Mouse (Mus musculus): ENCODE data around the gene Gstm5.
A peak's percentile ranks its signal among the peaks of the same experiment; 100 is the strongest.

Gstm5 gene

DNA sequence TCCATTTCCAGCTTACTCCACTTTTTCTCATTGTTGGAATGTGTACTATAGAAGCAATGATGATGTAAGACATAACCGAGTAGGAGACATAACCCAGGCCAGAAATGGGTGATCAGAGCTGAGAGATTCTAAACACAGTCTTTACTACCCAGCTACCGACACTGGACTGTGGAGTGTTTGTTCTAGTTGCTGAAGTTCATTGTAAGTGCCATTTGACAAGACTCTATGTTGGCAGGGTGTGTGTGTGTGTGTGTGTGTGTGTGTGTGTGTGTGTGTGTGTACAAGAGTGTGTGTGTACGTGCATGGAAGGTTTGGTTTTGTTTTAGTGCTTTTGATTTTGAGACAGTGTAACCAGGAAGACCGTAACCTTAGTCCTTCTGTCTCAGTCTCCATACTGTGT, 34.1 kb downstream of the Gstm5 start:
- no peak for DNase-seq (ENCODE audit: extremely low read depth, low read depth, low spot score)

DNA sequence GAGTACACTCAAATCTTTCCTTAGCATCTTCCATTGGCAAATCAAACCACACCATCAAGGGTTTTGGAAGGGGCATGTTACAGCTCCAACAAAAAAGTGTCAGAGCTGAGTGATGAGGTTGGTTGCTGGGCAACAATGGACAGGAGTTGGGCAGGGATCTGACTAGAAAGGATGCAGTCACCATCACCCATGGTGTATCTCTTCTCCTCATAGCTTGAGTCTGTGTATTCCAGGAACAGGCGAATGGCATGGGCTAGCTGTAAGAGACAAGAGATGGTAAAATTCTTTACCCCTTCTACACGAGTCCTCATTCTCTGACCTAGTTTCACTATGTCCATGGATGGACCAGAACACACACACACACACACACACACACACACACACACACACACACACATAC, 35.5 kb downstream of the Gstm5 start:
- no peak for DNase-seq (ENCODE audit: extremely low read depth, low read depth, low spot score)

DNA sequence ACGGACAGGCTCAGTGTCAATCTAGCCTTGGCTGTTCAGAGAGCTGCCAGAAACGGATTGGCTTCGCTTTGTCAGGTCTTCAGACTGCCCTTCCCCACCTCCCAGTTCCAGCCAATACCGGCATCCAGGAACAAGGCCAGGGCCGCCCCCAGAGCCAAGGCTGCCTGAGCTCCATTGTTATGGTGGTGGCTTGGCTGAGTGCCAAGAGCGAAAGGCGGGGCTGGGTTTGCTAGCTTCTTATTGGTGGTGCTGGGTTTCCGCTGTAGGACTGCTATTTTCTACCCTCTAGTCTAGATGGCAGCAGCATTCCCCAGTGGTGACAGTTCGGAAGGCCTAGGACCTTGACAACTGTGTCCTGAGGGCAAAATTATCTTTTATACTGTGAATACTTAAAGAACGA, 36.0 kb downstream of the Gstm5 start, which contains the start of gene Gstm7:
Gene Gstm7, minus strand, starts transcription at position 148 of the 400 bp plus-strand sequence.
- peak; percentile 56 for DNase-seq (ENCODE audit: extremely low read depth, low read depth, low spot score)

DNA sequence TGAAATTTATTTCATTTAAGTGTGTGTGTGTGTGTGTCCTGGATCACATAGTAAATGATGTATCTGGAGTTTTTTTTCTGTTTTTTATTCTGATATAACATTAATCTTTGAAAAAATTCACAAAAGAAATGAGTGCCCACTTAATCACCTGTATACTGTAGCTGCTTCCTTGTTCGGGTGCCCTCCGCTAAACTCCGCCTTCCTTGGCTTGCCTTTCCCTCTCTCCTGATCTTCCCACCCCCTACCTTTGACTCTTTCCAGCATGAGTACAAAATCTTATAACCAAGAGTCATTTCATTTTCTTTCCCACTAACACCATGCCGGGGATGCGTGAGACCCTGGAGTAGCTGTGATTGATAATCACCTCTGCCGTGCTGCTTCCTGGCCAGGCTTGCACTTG, 36.5 kb downstream of the Gstm5 start:
- DNase-seq (ENCODE audit: extremely low read depth, low read depth, low spot score), result no peak

DNA sequence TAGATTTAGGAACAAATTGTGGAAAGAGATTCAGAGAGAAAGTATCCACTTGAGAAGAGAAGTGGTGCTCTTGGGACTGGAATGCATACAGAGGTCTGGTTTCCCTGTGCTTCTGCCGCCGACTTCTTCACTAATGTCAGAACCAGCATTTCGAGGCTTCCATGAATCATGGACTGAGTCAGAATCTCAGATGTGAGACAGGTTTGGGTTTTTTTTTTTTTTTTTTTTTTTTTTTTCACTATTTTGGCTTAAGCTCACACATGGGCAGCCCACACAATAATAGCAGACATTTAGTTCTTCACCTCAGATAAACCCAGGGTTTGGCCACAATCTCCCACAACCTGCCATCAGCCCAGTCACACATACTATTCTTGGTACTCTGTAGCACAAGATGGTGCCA, 39.6 kb downstream of the Gstm5 start:
- DNase-seq (ENCODE audit: extremely low read depth, low read depth, low spot score), result no peak

DNA sequence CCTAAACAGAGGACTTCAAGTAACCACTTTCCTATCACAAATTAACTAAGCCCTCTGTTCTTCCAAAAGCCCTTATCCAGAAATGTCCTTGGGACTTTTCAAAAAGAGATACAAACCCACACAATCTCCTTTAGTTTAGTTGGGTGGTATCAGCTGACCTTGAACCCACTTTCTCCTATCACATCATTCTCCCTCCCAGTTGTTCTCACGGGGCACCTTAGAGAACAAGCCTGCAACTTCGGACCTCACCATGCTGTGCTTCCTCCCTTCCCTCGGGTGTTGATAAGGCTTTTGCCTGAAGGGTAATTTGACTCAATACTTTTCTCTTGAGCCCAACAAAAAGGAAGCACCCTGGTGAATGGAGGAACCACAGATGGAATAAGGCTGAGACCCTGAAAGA, 40.3 kb downstream of the Gstm5 start:
- DNase-seq (ENCODE audit: extremely low read depth, low read depth, low spot score), result no peak

DNA sequence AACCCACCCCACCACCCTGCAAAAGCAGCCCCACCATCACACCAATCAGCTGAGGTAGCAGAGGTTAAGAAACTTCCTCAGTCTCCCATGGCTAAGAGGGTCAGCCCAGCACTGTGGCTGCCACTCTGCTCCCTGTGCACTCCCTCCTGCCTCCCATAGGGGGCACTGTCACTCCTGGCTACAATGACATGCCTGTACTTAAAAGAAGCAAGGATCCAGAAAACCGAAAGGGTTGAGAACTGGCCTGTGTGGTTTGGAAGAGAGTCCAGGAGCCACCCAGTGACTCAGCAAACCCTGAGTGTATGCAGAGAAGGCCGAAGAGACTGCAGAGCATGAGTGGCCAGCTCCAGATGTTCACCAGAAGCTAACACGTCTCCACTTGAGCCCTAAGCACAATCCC, 43.8 kb downstream of the Gstm5 start:
- no peak for DNase-seq (ENCODE audit: extremely low read depth, low read depth, low spot score)

DNA sequence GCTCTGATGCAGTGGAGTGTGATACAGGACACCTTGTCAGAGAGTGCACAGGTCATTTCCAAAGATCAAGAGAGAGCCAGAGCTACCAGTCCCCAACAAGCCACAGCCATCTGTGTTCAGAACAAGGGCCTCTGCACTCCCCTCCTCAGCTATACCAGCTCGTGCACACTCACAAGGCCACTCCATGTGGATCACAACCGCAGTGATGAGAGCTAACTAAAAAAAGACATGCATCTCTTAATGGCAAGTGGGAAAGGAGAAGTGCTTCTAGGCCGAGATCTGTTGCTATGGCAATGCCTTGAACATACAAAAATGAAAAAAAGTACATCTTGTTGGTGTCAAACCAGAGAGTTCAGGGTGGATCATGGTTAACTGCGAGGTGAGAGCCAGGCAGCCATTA, 44.2 kb downstream of the Gstm5 start:
- DNase-seq (ENCODE audit: extremely low read depth, low read depth, low spot score), result no peak

DNA sequence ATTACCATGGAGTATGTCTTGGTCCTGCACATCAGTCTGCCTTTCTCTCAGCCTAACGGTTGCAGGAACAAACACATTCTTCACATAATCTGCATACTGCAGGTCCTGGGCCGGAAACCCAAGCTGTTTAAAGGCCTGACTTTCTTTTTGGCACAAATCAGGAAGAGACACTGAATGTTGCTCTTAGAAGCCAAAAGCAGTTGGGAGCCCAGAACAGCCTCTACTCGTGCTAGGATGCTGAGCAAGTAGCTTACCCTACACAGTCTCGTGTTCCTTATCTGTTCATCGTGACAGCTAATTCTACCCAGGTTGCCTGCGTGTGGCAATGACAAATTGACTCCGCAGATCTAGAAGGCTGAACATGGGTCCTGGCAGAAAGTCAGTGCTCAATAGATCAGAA, 44.9 kb downstream of the Gstm5 start:
- DNase-seq (ENCODE audit: extremely low read depth, low read depth, low spot score), result no peak

DNA sequence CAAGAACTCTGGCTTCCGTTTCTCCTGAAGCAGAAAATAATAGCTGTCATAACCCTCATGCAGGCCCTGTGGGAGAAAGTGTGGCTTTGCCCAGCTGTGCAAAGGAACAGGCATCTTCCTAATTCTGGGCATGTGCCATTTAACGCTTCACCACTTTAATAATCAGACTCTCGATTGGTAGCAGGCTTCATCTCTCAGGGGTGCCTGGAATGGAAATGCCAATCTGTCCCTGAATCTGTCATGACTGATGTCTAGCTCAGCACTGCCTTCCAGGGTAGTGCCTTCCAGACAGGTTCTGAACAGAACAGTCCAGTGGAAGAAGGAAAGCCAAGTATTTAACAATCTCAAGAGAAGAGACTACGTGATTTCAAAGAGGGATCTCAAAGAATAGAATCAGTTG, 45.6 kb downstream of the Gstm5 start:
- no peak for DNase-seq (ENCODE audit: extremely low read depth, low read depth, low spot score)

DNA sequence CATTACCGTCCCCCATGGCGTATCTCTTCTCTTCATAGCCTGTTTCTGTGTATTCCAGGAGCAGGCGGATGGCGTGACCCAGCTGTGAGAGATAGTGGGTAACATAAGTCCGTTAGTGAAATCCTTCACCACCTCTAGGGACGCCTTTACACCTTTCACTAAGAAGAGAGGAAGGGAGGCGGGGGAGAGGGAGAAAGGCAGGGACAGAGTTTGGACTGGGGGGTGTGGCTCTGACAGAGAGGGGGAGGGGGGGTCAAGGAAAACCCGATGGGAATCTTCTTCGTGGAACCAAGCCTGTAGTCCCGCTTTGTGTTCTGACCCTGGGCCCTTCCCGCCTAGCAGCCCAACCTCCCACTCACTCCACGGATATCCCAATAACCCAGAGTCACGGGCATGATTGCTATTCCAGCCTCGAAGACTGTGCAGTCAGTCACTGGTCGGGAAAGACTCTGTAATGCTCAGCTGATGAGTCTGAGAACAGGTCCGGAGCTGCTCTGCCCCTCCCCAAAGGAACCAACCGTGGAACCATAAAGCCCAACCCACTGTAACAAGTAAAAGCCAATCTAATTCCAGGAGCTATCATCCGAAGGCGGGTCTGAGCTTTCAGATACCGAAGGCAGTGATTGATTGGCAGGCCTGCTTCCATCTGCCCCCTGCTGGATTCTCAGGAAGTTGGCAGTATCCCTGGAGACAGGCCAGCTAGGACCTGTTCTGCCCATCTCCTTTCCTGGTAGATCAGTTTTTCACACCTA, 47.8 kb downstream of the Gstm5 start, which contains the start of gene Gstm6:
Gene Gstm6, minus strand, starts transcription at position 511 of the 752 bp plus-strand sequence.
- DNase-seq (ENCODE audit: extremely low read depth, low read depth, low spot score), result no peak

DNA sequence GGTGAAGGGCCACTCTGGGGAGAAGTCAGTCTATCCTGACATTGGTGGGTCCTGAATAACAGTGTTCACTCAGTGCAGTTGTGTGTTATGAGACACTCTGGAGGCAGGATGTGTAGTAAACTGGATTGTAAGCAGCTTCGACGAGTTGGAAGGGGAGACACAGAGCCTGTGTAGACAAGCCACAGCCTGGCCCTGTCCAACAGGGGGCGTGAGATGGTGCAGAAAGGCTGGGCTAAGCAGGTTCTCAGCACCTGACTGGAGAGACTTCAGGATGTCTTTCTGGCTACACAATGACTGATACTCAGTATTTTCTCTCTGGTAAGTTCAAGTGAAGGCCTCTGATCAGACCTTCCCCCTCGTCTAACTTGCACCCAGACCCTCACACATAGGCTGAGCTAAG, 50.1 kb downstream of the Gstm5 start:
- DNase-seq (ENCODE audit: extremely low read depth, low read depth, low spot score), result no peak
